Mouse (Mus musculus) 3T3-L1 (cell line): ENCODE data around the gene Stra6.

Experiments
- DNase-seq: peaks from one replicate; pipeline ENCODE4 v3.0.0-alpha.2; 2015; ENCODE audit warnings: low read depth, low spot score

The Stra6 gene

DNA sequence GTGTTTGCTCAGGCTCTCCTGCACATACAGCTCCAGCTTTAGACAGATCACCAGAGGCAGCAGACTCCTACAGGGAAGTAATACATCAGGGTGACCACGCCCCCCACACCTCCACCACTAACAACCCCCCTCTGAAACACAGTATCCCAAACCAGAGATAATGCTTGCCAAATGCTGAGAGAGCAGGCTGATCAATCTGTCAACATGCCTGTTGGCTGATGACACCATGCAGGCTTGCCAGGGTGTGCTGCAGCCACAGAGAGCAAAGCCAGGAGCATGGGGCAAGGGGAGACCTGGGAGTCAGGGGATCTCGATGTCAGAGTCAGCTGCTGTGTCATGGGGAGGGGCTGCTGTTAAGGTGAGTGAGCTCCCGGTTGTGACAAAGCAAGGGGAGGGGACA, at the start of gene Stra6:
TSS of gene Stra6 (plus strand) at position 258 of the 400 bp plus-strand sequence.
- DNase-seq: no peak

- no peak for DNase-seq
Observed at GRCm38 (mm10) chr9:58014393-58015160, 49.0 kb upstream of the Stra6 start.

DNA sequence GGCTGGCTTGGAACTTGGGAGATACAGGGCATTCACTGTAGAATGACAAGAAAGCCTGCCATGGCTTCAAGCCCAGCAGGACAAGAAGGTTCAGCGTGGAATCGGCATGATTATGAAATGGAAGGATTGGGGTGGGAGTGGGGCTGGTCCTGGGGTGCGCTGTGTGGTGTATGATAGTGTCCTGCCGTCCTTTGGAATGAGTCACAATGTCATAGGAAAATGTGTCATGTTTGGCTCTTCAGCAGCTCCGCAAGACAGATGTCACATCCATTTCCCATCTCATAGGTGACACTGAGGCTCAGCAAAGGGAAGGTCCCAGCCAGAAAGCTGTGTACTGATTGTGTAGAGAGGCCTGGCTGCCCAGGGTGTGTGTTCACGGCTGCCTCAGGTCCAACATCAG, 47.7 kb upstream of the Stra6 start:
- no peak for DNase-seq

DNA sequence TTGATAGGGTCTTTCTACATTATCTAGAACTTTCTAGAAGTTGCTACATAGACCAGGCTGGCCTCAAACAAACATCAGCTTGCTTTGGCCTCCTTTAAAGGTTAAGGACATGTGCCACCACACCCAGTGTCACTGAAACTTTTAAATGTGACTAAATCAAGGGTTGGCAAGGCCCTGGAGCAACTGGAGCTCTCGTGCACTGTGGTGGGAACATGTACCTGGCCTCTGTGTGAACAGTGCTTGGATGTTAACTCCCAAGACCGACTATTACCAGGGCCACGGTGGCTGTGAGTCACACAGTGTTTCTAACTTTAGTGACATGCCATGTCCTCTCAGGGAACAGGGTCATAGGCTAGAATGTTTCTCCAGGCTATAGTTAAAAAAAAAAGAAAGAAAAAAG, 46.6 kb upstream of the Stra6 start:
- DNase-seq: no peak

GRCm38 (mm10) chr9:58018385-58018784, 45.2 kb upstream of the Stra6 start:
- DNase-seq: no peak

GRCm38 (mm10) chr9:58025995-58026394, 37.6 kb upstream of the Stra6 start:
- DNase-seq: no peak

DNA sequence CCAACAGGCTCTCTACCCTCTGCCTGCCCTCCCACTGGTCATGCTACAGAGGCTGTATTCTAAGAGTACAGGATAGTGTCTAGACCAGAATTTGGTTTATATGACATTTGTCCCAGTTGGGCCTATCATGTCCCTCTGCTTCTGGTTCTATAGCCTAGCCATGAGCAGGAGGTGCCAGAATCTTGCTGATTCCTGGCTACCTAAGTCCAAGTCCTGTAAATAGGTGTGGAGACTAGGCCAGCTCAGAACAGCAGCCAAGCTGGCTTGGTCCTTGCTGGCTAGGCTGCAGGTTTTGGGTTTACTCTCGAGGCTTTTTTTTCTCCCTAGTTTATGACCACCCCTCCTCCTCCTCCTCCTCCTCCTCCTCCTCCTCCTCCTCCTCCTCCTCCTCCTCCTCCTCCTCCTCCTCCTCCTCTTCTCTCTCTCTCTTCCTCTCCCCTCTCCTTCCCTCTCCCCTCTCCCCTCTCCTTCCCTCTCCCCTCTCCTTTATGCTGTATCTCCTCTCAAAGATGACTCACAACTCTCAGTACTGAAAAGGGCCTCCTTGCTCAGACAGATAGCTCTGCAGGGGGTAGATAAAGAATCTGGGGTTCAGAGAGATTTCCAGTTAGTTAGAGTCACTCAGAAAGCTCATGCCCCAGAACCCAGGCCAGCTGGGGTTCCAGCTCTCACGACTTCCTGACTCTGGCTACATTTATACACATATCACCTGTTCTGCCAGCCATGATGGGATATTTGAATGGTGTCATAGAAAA, 36.0 kb upstream of the Stra6 start:
- no peak for DNase-seq

DNA sequence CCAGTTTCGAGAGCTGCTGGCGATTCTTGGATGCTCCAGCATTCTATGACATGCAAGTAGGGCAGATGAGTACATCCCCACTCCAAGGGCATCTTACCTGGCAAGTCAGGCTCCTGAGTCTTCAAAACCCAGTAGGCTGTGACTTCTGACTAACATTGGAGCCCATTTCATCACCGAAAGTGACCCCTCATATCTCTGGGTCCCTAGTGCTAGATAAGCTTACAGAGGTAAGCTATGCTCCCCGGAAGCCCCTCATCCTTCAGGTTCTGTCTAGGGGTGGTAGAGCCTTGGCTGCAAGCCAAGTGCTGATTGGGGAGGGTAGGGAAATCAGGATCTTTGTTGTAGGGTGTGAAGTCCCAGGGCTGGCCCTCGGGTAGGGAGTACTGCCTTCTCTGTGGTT, 34.7 kb upstream of the Stra6 start:
- no peak for DNase-seq

DNA sequence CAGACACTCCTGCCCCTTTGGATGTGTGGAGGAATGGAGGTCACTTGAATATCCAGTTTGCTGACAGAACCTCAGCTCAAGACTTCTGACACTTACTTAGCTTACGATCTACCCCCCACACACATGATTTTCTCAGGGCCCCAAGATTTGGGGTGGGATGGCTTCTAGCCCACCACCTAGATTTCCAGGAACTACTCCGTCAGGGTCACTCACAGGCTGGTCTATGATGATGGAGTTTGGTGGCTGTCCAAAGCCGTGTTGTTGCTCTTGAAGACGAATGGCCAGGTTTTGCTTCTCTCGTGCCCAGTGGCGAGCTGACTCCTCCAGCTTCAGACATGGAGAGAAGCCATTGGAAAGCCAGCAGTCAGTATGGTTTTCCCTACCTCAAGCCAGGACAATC, 34.0 kb upstream of the Stra6 start:
- no peak for DNase-seq

DNA sequence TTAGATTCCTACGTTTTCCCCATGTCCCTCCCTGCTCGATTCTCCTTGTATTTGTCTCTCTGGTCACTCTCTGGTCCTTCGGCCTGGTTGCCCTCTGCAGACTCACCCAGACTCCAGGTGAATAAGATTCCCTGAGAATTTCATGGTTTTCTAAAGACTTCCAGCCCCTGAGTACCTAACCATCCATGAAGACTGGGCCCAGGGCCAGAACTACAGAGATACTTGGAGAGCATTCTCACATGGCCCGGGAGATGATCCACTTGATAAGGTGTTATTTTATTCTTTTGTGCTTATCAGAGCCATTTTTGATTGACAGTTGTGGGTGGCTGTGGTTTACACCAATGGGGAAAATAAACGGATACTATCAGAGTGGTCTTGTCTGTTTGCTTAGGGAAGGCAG, 31.7 kb upstream of the Stra6 start:
- no peak for DNase-seq

GRCm38 (mm10) chr9:58035519-58035918, 28.1 kb upstream of the Stra6 start:
- DNase-seq: no peak

DNA sequence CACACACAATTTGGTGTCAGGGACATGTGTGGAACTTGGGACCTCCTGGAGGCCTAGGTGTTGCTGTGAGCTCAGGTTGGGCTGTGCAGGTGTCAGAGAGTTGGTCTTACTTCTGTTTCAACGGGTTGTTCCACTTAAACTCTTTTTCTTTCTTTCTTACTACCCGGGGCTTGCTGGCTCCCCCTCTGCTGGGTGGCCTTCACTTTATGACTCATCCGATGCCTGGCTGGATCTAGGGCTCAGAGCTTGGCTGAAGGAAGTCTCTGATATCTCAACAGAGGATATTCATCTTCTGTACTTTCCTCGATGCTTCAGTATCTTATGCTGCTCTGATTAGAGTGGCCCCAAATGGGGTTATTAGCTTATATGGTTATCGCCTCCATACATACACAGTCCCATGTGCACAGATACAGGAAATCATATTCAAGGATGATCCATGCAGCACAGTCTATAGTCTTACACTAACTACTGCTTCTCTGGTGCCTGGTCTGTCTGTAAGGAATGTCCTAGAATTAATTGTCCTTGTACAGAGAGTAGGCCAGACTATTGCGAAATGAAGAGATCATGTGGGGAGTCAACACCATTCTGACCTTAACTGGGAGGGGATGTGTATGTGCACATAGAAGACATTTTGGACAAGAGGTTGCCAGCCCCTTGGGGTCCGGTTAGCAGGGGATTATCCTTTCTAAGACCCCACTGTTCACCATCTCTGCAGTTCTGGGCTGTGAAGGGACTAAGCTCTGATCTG, 27.5 kb upstream of the Stra6 start:
- DNase-seq: peak; percentile 58

GRCm38 (mm10) chr9:58036961-58037360, 26.6 kb upstream of the Stra6 start:
- peak; percentile 65 for DNase-seq

GRCm38 (mm10) chr9:58038500-58039168, 25.0 kb upstream of the Stra6 start:
- DNase-seq: peak; percentile 80

DNA sequence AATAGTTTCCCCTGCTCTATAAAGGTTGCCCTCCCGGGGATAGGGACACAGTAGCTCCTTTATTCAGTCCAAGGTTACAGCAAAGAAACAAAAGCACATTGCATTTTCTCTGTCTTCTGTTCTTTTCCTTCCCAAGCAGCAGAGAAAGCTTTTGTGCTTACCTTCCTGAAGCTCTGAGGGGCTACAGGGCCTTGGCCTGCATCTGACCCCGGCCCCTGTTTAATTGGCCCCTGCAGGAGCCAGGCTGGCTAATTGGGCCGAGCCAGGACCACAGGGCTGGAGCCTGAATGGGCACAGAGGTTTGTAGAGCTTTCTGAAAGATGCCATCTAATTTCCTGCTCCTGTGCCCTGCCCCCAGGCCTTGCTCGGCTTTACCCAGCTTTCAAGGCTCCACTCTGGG, 22.6 kb upstream of the Stra6 start:
- peak; percentile 17 for DNase-seq

DNA sequence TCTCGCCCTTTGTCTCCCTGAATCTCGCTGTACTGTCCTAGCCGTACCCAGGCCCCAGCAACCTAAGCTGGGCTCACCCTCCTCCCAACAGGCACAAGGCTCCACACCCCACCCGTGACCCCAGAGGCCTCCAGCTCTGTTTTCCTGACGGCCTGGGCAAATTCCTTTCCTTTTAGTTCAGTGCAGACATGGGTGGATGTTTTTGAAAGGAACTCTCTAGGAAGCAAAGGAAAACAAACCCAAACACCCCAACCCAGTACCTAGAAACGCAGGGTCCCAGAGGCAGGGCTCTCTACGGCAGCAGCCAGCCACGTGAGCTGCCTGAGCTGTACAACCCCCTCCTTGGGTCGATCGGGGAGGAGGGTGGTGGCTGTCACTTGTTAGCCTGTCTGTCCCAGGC, 21.2 kb upstream of the Stra6 start:
- DNase-seq: no peak

DNA sequence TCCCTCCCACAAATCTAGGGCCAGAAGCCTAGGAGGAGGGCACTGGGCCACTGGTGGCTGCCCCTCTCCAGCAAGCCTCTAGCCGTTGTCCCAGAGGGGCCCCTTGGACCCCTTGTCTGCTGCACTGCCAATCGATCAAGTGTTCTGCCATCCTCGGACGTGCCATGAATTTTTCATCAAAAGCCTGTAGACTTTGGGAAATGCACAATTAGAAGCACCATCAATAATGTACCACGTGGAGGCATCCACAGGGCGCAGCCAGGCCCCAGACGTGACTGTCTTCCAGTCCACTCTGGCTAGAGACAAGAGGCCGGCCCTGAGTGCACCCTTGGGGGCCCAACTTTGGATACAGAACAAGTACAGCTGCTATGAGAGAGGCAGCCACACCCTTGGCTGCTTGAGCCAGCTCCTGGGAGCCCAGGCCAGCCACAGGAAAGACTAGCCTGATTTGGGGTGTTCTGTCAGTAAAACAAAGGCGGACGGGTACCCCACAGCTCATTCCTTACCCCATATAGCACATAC, 20.0 kb upstream of the Stra6 start:
- DNase-seq: no peak

DNA sequence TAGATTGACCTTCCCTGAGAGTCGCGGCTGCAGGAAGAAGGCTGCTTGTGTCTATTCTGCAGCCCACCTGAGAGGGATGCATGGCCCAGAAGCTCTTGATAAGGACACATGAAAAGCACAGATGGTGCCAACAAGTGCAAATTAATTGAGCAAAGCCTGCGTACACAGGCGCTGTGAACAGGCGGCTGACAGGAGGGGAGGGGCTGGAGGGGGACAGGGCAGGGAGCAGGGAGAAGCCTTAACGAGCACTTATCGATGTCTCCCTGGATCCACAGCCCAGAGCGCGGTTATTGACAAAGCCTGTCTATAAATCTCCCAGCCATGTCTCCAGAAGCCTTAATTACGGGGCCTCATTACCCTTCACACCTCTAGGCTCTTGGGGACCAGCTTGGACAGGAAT, 18.8 kb upstream of the Stra6 start:
- DNase-seq: no peak

- DNase-seq: no peak
Observed at GRCm38 (mm10) chr9:58045646-58046045, 17.9 kb upstream of the Stra6 start.

- DNase-seq: no peak
Observed at GRCm38 (mm10) chr9:58047061-58047460, 16.5 kb upstream of the Stra6 start.

GRCm38 (mm10) chr9:58048621-58049020, 15.0 kb upstream of the Stra6 start:
- no peak for DNase-seq

- DNase-seq: no peak
Observed at GRCm38 (mm10) chr9:58049186-58049585, 14.4 kb upstream of the Stra6 start.
